Mouse (Mus musculus) embryo, embryonic 11 days (tissue): Measurements from ENCODE around the gene Zfp53.
A peak's percentile ranks its signal among the peaks of the same experiment; 100 is the strongest.

ENCODE experiments used
- DNase-seq: peaks from one replicate; pipeline ENCODE4 v3.0.0-alpha.2; 2015

The Zfp53 gene

GRCm38 (mm10) chr17:21530645-21531330 is 42.0 kb downstream of the Zfp53 start:
- no peak for DNase-seq

GRCm38 (mm10) chr17:21531621-21532020 is 42.8 kb downstream of the Zfp53 start:
- DNase-seq = no peak

GRCm38 (mm10) chr17:21532101-21532951 is 43.5 kb downstream of the Zfp53 start:
- peak; percentile 86 for DNase-seq

- DNase-seq = no peak
Observed at GRCm38 (mm10) chr17:21533961-21534360, 45.2 kb downstream of the Zfp53 start.

- peak; percentile 88 for DNase-seq
Observed at GRCm38 (mm10) chr17:21534460-21535095, 45.8 kb downstream of the Zfp53 start.

GRCm38 (mm10) chr17:21535096-21536001 is 46.6 kb downstream of the Zfp53 start, which contains the start of gene Zfp52:
Zfp52 (plus strand) TSS chr17:21535539.
- peak; percentile 56 for DNase-seq

GRCm38 (mm10) chr17:21536096-21536495 is 47.3 kb downstream of the Zfp53 start:
- DNase-seq = no peak

- no peak for DNase-seq
Observed at GRCm38 (mm10) chr17:21536676-21537075, 47.9 kb downstream of the Zfp53 start.

GRCm38 (mm10) chr17:21557831-21558230 is 69.0 kb downstream of the Zfp53 start:
- no peak for DNase-seq
